Mouse (Mus musculus): ENCODE measurements around the gene Ramp1. TPM values are rescaled to one million over a fixed set of nuclear protein-coding genes. Genes with fewer than 3 reads are reported as not detected.

Ramp1 gene
- polyA plus RNA-seq, 1 experiment: 3.1 TPM

GRCm38 (mm10) chr1:91166798-91167197 lies 12.8 kb upstream of the Ramp1 start:
- no peak overlapping the region for H3K4me2 ChIP-seq (ENCODE audit: low read depth)
- no peak overlapping the region for H3ac ChIP-seq (ENCODE audit: control insufficient read depth, insufficient read length)
- H3K4me3 ChIP-seq: no peak overlapping the region
- H3K27me3 ChIP-seq (ENCODE audit: control insufficient read depth, insufficient read depth, insufficient read length): no peaks in the 10 kb centered on the region
- H3K79me2 ChIP-seq (ENCODE audit: control insufficient read depth, insufficient read depth): no peaks in the 10 kb centered on the region
- TF ChIP-seq E2F4 (IDR thresholded peaks at IDR 0.05; ENCODE audit: insufficient read depth) (no peak), MYOD1 (IDR thresholded peaks at IDR 0.05; ENCODE audit: control insufficient read depth in 1 of 3, insufficient read length in 2 of 3, low read depth in 2 of 3) (peak in 1 of 3 experiments; percentile 6), POLR2A (IDR thresholded peaks at IDR 0.05; ENCODE audit: insufficient read length, low read depth) (no peak), USF1 (IDR thresholded peaks at IDR 0.05; ENCODE audit: low read depth) (no peak), MAX (IDR thresholded peaks at IDR 0.05; ENCODE audit: low read depth) (no peak), TCF3 (IDR thresholded peaks at IDR 0.05; ENCODE audit: insufficient read length, low read depth) (no peak)
- H3K36me3 ChIP-seq (ENCODE audit: control insufficient read depth, insufficient read depth): no peaks in the 10 kb centered on the region

DNA sequence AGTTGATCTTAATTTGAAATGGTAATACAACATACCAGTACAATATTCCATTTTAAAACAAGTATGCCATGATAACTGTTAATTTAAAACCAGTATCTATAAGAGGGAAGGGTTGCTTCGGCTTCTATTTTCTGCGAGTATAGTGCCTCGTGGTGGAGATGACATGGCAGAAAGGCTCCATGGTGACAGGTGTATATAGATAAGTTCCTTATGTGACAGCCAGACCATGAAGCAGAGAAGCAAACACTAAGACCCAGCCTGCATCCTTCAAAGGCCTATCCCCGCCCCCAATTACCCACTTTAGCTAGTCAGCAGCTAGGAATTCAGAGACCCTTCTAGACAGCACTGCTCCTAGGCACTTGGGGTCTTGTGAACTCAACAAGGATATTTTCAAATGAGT lies 10.5 kb upstream of the Ramp1 start:
- Histone ChIP-seq H3ac (ENCODE audit: control insufficient read depth, insufficient read length) (no peak overlapping the region), H3K27me3 (ENCODE audit: control insufficient read depth, insufficient read depth, insufficient read length) (no peaks in the 10 kb centered on the region), H3K36me3 (ENCODE audit: control insufficient read depth, insufficient read depth) (no peaks in the 10 kb centered on the region), H3K4me3 (no peak overlapping the region), H3K4me2 (ENCODE audit: low read depth) (no peak overlapping the region), H3K79me2 (ENCODE audit: control insufficient read depth, insufficient read depth) (no peaks in the 10 kb centered on the region)
- TF ChIP-seq MAX (IDR thresholded peaks at IDR 0.05; ENCODE audit: low read depth) (no peak), CEBPB (IDR thresholded peaks at IDR 0.05; ENCODE audit: insufficient read depth, poor library complexity, severe bottlenecking) (no peak), POLR2A (IDR thresholded peaks at IDR 0.05; ENCODE audit: insufficient read length, low read depth) (no peak), MYOG (IDR thresholded peaks at IDR 0.05; ENCODE audit: control insufficient read depth in 1 of 3, insufficient read depth in 1 of 3, insufficient read length in 2 of 3, low read depth in 2 of 3) (no peak), TCF12 (IDR thresholded peaks at IDR 0.05; ENCODE audit: insufficient read depth, poor library complexity, severe bottlenecking) (no peak), REST (IDR thresholded peaks at IDR 0.05; ENCODE audit: insufficient read depth, insufficient read length) (no peak), MYOD1 (IDR thresholded peaks at IDR 0.05; ENCODE audit: control insufficient read depth in 1 of 3, insufficient read length in 2 of 3, low read depth in 2 of 3) (no peak), E2F4 (IDR thresholded peaks at IDR 0.05; ENCODE audit: insufficient read depth) (no peak), SRF (IDR thresholded peaks at IDR 0.05; ENCODE audit: control insufficient read depth, insufficient read length, low read depth) (no peak), TCF3 (IDR thresholded peaks at IDR 0.05; ENCODE audit: insufficient read length, low read depth) (no peak), POLR2AphosphoS2 (IDR thresholded peaks at IDR 0.05; ENCODE audit: insufficient read length, low read depth) (no peak), USF1 (IDR thresholded peaks at IDR 0.05; ENCODE audit: low read depth) (no peak)

DNA sequence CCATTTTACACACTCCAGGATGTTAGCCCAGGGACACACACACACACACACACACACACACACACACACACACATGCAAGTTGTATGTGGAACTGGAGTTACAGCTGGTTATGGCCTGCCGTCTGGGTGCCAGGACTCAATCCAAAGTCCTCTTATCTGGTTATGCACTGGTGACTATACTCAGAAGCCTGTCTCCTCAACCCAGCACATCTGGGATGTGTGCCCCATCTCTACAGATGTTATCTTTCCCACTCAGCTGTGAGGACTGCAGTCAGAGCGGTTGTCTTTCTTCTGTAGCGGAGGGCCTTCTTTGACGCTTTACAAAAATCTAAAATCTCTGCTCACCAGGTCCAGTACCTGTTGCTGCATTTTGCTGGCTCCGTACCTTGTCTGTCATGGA lies 4.8 kb upstream of the Ramp1 start:
- Histone ChIP-seq H3K4me2 (ENCODE audit: low read depth) (no peak overlapping the region), H3K36me3 (ENCODE audit: control insufficient read depth, insufficient read depth) (no peaks in the 10 kb centered on the region), H3ac (ENCODE audit: control insufficient read depth, insufficient read length) (no peak overlapping the region), H3K27me3 (ENCODE audit: control insufficient read depth, insufficient read depth, insufficient read length) (no peaks in the 10 kb centered on the region), H3K79me2 (ENCODE audit: control insufficient read depth, insufficient read depth) (no peaks in the 10 kb centered on the region), H3K4me3 (no peak overlapping the region)
- no peak for TF ChIP-seq CEBPB (IDR thresholded peaks at IDR 0.05; ENCODE audit: insufficient read depth, poor library complexity, severe bottlenecking)
- no peak for TF ChIP-seq REST (IDR thresholded peaks at IDR 0.05; ENCODE audit: insufficient read depth, insufficient read length)
- no peak for TF ChIP-seq POLR2A (IDR thresholded peaks at IDR 0.05; ENCODE audit: insufficient read length, low read depth)
- no peak for TF ChIP-seq SRF (IDR thresholded peaks at IDR 0.05; ENCODE audit: control insufficient read depth, insufficient read length, low read depth)
- TF ChIP-seq USF1 (IDR thresholded peaks at IDR 0.05; ENCODE audit: low read depth): no peak
- no peak for TF ChIP-seq TCF12 (IDR thresholded peaks at IDR 0.05; ENCODE audit: insufficient read depth, poor library complexity, severe bottlenecking)

GRCm38 (mm10) chr1:91176026-91176425 lies 3.6 kb upstream of the Ramp1 start:
- Histone ChIP-seq H3K36me3 (ENCODE audit: control insufficient read depth, insufficient read depth) (no peaks in the 10 kb centered on the region), H3K27me3 (ENCODE audit: control insufficient read depth, insufficient read depth, insufficient read length) (no peaks in the 10 kb centered on the region), H3K4me2 (ENCODE audit: low read depth) (no peak overlapping the region), H3K4me3 (no peak overlapping the region), H3ac (ENCODE audit: control insufficient read depth, insufficient read length) (no peak overlapping the region), H3K79me2 (ENCODE audit: control insufficient read depth, insufficient read depth) (no peaks in the 10 kb centered on the region)
- TF ChIP-seq TCF3 (IDR thresholded peaks at IDR 0.05; ENCODE audit: insufficient read length, low read depth) (no peak), MAX (IDR thresholded peaks at IDR 0.05; ENCODE audit: low read depth) (no peak), E2F4 (IDR thresholded peaks at IDR 0.05; ENCODE audit: insufficient read depth) (no peak), TCF12 (IDR thresholded peaks at IDR 0.05; ENCODE audit: insufficient read depth, poor library complexity, severe bottlenecking) (no peak), MYOG (IDR thresholded peaks at IDR 0.05; ENCODE audit: control insufficient read depth in 1 of 3, insufficient read depth in 1 of 3, insufficient read length in 2 of 3, low read depth in 2 of 3) (no peak), CEBPB (IDR thresholded peaks at IDR 0.05; ENCODE audit: insufficient read depth, poor library complexity, severe bottlenecking) (no peak), REST (IDR thresholded peaks at IDR 0.05; ENCODE audit: insufficient read depth, insufficient read length) (no peak), POLR2A (IDR thresholded peaks at IDR 0.05; ENCODE audit: insufficient read length, low read depth) (no peak), USF1 (IDR thresholded peaks at IDR 0.05; ENCODE audit: low read depth) (no peak), SRF (IDR thresholded peaks at IDR 0.05; ENCODE audit: control insufficient read depth, insufficient read length, low read depth) (no peak), MYOD1 (IDR thresholded peaks at IDR 0.05; ENCODE audit: control insufficient read depth in 1 of 3, insufficient read length in 2 of 3, low read depth in 2 of 3) (no peak), POLR2AphosphoS2 (IDR thresholded peaks at IDR 0.05; ENCODE audit: insufficient read length, low read depth) (no peak)

- no peak overlapping the region for H3K4me2 ChIP-seq (ENCODE audit: low read depth)
- H3K36me3 ChIP-seq (ENCODE audit: control insufficient read depth, insufficient read depth): no peaks in the 10 kb centered on the region
- no peaks in the 10 kb centered on the region for H3K79me2 ChIP-seq (ENCODE audit: control insufficient read depth, insufficient read depth)
- no peaks in the 10 kb centered on the region for H3K27me3 ChIP-seq (ENCODE audit: control insufficient read depth, insufficient read depth, insufficient read length)
- no peak overlapping the region for H3ac ChIP-seq (ENCODE audit: control insufficient read depth, insufficient read length)
- no peak overlapping the region for H3K4me3 ChIP-seq
- TF ChIP-seq SRF (IDR thresholded peaks at IDR 0.05; ENCODE audit: control insufficient read depth, insufficient read length, low read depth) (no peak), USF1 (IDR thresholded peaks at IDR 0.05; ENCODE audit: low read depth) (no peak), E2F4 (IDR thresholded peaks at IDR 0.05; ENCODE audit: insufficient read depth) (no peak), REST (IDR thresholded peaks at IDR 0.05; ENCODE audit: insufficient read depth, insufficient read length) (no peak), POLR2AphosphoS2 (IDR thresholded peaks at IDR 0.05; ENCODE audit: insufficient read length, low read depth) (no peak), CEBPB (IDR thresholded peaks at IDR 0.05; ENCODE audit: insufficient read depth, poor library complexity, severe bottlenecking) (no peak), TCF12 (IDR thresholded peaks at IDR 0.05; ENCODE audit: insufficient read depth, poor library complexity, severe bottlenecking) (peak; percentile 8), POLR2A (IDR thresholded peaks at IDR 0.05; ENCODE audit: insufficient read length, low read depth) (no peak), TCF3 (IDR thresholded peaks at IDR 0.05; ENCODE audit: insufficient read length, low read depth) (no peak), MYOG (IDR thresholded peaks at IDR 0.05; ENCODE audit: control insufficient read depth in 1 of 3, insufficient read depth in 1 of 3, insufficient read length in 2 of 3, low read depth in 2 of 3) (peak in 1 of 3 experiments; percentile 30), MAX (IDR thresholded peaks at IDR 0.05; ENCODE audit: low read depth) (no peak), MYOD1 (IDR thresholded peaks at IDR 0.05; ENCODE audit: control insufficient read depth in 1 of 3, insufficient read length in 2 of 3, low read depth in 2 of 3) (peak in 1 of 3 experiments; percentile 41)
These were observed 2.8 kb upstream of the Ramp1 start for GRCm38 (mm10) chr1:91176871-91177270.
